Mouse (Mus musculus) left cerebral cortex, adult 2 months (tissue): ENCODE measurements at regions not wholly inside any gene's neighbourhood (a gene's known extent, or its start where the extent isn't known, plus 50 kb on each side); places are given as distances from the start of the nearest gene placed in this dataset.
A peak's percentile ranks its signal among the peaks of the same experiment; 100 is the strongest.

Experiments
- DNase-seq, 2 experiments: peaks; one replicate each; pipeline ENCODE4 v3.0.0; 2021 to 2022; ENCODE audit warnings: low spot score in 2 of 2, mixed read lengths in 1 of 2; ENCODE audit errors: extremely low spot score in 1 of 2
- H3K27ac ChIP-seq: fragments of 200-600 bp; 2 replicates; pipeline ENCODE4 v1.8.1; 2022
- H3K4me3 ChIP-seq: fragments of 200-600 bp; 2 replicates; pipeline ENCODE4 v1.8.1; 2022
- CTCF ChIP-seq: fragments of 200-600 bp; IDR thresholded peaks from 2 replicates; pipeline ENCODE4 v1.8.1; 2022; ENCODE audit warnings: antibody characterized with exemption, mild to moderate bottlenecking, moderate library complexity
- intact Hi-C: fragments of 180-260 bp; cut with DNase I; formaldehyde crosslinking; loops from one replicate; pipeline ENCODE4 v1.15.1; 2025

GRCm38 (mm10) chr2:66961808-66962519, 177.2 kb upstream of the Scn7a start:
- peak; percentile 33 to 36 for DNase-seq
- Histone ChIP-seq H3K4me3 (no peak overlapping the region), H3K27ac (no peak overlapping the region)
- peak; percentile 76 for TF ChIP-seq CTCF
- intact Hi-C loops = loop anchor here (2.0 to 5.0 kb wide), 2 partner anchors 515 to 1389 kb away; no protein-coding TSS in a partner anchor

GRCm38 (mm10) chr2:66941188-66941587, 156.5 kb upstream of the Scn7a start:
- no peak overlapping the region for H3K4me3 ChIP-seq
- TF ChIP-seq CTCF = no peak
- intact Hi-C loops = no loop called here
- H3K27ac ChIP-seq = no peak overlapping the region
- no peak for DNase-seq

- intact Hi-C loops = no loop called here
- no peak for DNase-seq
These were observed 113.3 kb upstream of the Scn7a start for GRCm38 (mm10) chr2:66898032-66898431.

GRCm38 (mm10) chr2:66867457-66868216, 82.9 kb upstream of the Scn7a start:
- no peak for DNase-seq
- H3K27ac ChIP-seq = no peak overlapping the region
- intact Hi-C loops = no loop called here
- TF ChIP-seq CTCF = no peak
- H3K4me3 ChIP-seq = no peak overlapping the region

More at GRCm38 (mm10) chr2:66898032-66898431, 113.3 kb upstream of the Scn7a start:
- H3K27ac ChIP-seq = no peak overlapping the region
- no peak for TF ChIP-seq CTCF
- no peak overlapping the region for H3K4me3 ChIP-seq
